Mouse (Mus musculus) urinary bladder, postnatal 25 days (tissue): ENCODE measurements around the gene P2rx4.

Experiments
- DNase-seq: peaks from one replicate; pipeline ENCODE4 v3.0.0; 2022; ENCODE audit warnings: low spot score

P2rx4 gene

DNA sequence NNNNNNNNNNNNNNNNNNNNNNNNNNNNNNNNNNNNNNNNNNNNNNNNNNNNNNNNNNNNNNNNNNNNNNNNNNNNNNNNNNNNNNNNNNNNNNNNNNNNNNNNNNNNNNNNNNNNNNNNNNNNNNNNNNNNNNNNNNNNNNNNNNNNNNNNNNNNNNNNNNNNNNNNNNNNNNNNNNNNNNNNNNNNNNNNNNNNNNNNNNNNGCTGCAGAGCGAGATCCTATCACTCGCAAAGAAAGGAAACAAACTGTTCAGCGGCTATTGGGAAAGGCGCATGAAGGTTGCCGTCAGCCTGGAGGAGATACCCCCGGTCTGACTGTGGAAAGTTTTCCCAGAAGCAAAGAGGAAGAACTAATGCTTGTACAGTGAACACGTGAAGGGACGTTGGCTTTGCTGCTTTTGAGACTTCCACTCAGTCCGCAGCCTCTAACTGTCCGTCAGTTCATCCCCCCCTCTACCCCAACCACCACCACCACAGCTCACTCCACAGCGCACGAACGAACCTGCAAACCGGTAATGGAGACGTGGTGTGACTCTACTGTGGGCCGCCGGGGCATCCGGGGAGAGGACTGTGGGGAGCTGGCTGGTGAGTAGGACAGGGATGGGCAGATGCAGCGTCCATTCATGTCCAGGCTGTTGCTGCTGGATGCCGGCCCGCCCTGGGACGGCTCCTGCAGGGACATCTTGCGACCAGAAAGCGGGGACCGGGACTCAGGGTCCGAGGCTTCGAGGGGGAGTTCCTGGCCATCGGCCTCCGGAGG, 56.1 kb downstream of the P2rx4 start:
- DNase-seq, result no peak

DNA sequence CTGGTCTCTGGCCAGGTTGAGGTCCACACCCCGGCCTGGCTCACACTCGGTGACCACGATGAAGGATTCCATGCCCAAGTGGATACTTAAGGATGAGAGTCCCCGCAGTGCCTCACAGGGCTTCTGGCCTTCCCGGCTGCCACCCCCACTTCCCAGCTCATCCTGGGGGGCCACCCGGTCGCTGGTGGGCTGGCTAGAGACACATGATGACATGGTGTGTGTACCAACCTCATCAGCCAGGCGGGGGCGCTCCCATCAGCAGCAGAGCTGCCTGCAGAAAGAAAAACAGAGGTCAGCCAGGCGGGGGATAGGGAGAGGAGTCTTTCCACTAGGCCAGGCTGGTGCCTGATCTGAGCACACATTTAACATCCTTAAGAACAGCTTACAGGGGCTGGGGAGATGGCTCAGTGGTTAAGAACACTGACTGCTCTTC, 56.7 kb downstream of the P2rx4 start:
- peak; percentile 47 for DNase-seq

DNA sequence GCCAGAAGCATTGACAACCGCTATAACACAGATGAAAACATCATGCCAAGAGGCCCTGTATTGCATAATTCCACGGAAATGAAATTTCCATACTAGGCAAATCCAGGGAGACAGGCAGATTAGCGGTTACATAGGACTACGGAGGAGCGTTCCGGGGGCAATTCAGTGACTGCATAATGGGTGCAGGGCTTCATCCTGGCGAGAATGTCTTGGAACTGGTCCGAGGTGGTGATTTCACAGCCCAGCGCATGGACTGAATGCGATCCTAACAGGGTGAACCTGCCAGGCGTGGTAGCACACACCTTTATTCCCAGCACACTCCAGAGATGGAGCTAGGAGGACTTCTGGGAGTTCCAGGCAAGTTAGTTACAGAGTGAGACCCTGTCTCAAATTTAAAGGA, 59.9 kb downstream of the P2rx4 start:
- DNase-seq, result no peak

DNA sequence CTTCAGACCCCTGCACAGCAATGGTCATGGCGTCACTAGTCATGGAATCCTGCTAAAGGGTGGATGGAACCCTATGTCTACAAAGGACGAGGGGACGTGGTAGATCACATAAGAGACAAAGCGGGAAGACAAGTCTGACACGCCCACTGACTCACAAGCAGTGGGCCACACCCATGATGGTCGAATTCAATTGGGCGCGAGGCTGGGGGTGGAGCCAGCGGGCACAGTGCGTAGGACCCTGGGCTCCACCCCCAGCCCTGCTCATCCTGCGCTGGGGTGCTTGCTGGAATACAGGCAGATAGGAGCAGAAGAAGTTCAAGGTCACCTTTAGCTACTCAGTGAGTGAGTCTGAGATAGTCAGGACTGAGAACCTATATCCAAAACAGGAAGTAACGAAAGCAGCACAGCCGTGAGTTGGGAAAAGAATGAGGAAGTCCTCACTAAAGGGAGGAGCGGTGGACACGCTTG, 61.8 kb downstream of the P2rx4 start:
- DNase-seq, result no peak

DNA sequence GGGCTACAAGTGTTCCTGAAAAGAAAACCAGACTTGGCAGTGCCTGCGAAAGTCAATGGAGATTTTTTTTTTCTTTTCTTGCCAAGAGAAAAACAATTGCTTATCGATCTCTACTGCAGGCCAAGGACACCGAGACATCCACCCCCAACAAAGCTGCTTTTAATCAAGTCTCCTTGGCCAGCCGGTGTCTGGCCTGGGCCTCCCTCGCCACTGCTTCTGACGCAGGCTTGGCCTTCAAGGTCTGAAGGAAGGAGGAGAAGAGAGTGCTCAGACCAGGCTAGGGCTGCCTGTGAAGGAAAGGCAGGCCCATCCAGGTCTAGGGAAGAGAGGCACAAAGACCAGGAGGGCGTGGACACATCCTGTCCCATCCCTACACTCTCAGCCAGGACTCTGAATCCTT, 63.0 kb downstream of the P2rx4 start:
- no peak for DNase-seq

DNA sequence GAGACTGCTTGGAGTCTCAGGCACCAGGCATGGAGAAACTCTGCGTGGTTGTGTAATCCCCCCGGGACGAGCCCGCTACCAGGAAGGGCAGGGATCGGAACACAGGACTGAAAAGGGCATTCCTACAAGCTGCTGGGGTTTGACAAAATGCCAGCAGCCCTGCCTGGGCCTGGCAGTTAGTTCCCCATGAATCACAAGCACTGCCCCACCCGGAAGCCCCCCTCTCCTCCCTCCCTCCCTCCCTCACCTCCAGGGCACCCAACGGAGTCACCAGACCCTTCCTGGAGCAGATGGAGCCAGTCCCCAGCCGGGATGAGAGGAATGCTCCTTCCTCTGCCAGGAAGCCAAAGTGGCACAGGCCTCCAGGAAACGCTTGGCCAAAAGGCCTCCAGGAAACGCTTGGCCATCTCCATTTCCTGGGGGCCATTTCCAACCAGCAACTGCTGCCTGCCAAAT, 63.5 kb downstream of the P2rx4 start:
- peak; percentile 66 for DNase-seq

DNA sequence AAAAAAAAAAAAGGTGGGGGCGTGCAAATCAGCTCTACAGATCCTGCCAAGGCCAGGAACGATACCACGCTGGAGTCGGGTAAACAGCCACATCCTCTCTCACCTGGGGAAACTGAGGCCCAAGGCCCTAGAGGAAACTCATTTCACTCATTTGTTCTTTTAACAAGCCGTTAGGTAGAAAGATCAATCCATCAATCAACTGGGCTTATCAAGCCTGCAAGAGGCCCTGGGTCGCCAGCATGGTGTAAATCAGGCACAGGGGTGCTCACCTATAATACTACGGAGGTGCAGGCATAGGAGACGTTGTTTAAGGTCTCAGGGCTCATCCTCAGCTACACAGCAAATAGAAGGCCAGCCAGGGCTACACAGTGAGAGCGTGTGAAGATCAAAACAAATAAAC, 64.1 kb downstream of the P2rx4 start:
- no peak for DNase-seq

DNA sequence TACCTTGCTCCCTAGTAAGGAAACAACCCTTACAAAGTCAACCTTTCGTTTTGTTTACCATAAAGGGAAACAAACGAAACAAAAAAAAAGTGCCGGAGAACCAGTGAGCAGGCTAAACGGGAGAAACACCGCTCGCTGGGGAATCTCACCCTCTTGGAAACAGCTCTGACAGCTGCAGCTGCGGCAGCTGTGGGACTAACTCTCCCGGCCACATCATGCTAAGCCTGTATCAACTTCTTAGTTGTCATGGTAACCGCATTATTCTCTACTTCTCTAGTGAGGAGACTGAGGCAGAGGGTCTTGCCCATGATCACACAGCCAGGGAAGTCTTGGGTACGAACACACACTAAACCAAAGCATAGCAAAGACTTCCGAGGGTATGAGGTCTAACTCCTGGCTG, 66.4 kb downstream of the P2rx4 start:
- no peak for DNase-seq

DNA sequence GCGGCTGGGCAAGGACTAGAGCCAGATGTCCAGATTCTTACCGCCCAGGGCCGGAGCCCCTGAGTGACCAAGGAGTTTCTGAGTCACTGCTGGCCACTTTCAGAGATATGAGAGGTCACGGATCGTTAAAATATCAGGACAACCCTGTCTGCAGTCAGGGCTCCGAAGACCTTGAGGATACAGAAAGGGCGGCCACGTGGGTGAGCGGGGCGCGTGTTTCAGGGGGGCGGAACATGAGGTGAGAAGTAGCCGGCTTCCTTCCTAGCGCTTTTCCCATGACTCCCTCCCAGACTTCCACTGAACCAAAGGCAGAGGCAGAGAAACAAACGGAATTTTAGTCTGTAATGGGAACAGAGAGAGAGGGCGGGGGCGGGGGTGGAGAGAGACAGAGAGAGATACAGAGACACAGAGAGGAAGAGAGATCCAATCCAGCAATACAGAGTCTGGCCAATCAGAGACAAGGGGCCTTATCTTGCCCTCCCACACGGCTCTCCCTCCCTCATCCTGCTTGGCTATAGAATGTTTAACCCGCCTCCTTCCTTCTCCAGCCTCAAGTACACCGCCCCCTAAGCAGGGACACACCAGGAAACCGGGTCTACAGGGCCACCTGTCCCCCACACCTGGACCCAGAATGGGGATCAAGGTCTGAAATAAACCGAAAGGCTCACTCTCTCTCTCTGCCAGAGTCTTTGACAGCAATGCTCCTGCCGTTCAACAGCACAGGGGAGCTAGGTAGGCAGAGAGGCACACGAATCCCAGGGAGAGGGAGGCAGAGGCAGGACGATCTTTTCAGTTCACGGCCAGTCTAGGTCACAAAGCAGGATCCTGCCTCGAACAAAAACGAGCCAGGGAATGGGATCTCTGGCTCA, 67.6 kb downstream of the P2rx4 start:
- DNase-seq, result no peak

DNA sequence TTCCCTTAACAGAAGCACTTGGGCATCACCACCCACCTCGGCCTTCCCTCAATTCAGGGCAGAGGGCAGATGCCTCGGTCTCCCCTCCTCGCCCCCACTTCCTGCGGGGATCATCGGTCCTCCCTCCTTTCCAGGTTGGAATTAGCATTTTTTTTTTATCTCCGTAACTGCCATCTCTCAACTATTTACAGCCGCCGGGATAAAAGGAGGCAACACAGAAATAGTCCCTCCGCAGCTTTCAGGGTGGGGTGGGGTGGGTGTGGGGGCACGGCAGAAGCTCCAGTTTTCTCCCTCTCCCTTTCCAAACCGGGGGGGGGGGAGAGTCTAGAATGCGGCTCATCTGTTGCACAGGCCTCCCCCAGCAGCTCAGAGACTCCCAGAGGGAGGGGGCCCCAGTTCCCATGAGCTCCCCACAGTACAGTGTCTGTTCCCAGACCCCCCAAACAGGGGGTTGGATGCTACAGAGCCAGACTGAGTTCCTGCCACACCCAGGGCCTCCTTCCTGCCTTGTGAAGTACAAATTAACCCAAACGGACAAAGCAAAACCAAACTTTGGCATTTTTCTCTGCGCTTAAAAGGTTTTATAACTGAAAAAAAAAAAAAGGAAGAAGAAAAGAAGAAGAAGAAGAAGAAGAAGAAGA, 68.4 kb downstream of the P2rx4 start:
- DNase-seq, result no peak

DNA sequence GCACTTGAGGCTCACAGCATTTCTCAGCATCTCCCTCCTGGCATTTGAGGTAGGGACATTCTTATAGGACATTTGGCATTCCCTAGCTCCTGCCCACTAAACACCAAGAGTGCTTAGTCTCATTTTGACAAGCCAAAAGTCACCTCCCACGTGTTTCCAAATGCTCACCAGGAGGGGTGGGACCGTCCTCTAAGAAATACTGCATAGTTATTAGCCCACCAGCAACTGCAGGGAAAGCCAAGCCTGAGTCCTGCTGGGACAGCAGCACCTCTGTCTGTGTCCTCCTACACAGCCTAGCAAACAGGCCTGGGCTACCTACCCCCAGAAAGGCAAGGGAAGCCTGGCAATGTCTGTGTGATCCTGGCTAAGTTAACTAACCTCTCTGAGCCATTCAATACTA, 70.0 kb downstream of the P2rx4 start:
- no peak for DNase-seq

DNA sequence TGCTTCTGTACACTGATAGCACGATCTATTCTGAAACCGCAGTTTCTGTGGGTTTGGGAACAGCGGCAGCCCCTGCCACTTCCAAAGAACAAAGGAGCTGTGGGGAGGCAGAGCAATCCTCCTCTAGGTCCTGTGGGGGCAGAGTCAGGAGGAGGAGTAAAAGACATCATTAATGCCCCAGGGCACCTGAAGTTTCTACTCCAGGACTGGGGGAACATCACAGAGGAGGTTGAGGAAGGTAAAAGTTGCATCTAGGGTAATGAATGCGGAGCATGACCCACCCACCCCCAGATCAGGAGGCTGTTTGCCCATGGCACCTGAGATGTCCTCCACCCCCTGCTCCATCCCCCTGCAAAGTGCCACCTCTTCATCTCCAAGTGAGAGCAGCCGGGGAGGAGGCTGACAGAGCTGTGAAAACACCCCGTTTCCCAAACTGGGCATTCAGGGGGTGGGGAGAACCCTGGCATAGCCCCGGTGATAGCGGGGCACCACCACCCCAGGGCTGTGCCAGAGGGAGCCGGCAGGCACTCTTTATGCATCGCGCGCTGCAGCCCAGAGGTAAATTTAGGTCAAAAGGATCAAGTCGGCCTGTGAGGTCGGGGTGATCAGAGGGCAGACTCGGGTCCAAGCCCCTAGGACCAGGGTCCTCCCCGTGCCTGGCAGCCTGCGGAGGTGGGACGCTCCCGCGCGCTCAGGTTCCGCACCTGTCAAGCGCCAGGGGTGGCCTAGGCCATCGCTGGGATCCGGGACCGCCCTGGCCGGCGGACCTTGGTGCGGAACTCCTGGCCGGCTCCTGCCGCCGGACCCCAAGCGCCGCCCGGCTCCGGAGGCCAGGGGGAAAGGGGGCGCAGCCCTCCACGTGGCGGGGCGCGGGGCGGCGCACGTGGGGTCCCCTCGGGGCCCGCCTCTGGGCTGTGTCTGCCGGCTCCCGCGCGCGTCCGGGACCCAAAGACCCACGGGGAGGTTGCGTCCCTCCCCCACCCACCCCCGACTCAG, 71.2 kb downstream of the P2rx4 start:
- DNase-seq, result peak; percentile 33
